29 mouse cellular contexts compared by ENCODE assay signal in genomic region chr6:58974428-58974827, GRCm38 (mm10). TPM values are rescaled to one million over a fixed set of nuclear protein-coding genes. Genes with fewer than 3 reads are reported as not detected.
A peak's percentile ranks its signal among the peaks of the same experiment; 100 is the strongest.
DNase-seq lines count a peak whose midpoint lies in the region; ATAC-seq and TF ChIP-seq lines count a peak whose summit lies in the region.
"Had no signal": no experiment of that assay in that cellular context is flagged by ENCODE, and none has a peak within 500 bp of the region (broad histone marks: within the 10 kb centered on the region; RNA-seq: fewer than 3 reads in every experiment).

No protein-coding gene starts in this region.

- H3K27me3 ChIP-seq in liver, adult 2 months (ENCODE audit: control insufficient read depth, insufficient read depth, low read length), result no peaks in the 10 kb centered on the region
- H3K27me3 ChIP-seq in liver, embryonic 11.5 days (replicated peaks; ENCODE audit: control insufficient read depth, insufficient read depth, low read length), result no peaks in the 10 kb centered on the region
- H3K27me3 ChIP-seq in intestine, embryonic 16.5 days (replicated peaks; ENCODE audit: control insufficient read depth, insufficient read depth, low read length), result no peaks in the 10 kb centered on the region
- H3K27me3 ChIP-seq in small intestine, adult 2 months (ENCODE audit: control insufficient read depth, insufficient read depth, low read length), result no peaks in the 10 kb centered on the region
- H3K27me3 ChIP-seq: CH12.LX; embryonic facial prominence, embryonic 13.5 days; embryonic facial prominence, embryonic 15.5 days; forebrain, embryonic 12.5 days; Patski had no signal

- no peak overlapping the region for H3K27ac ChIP-seq in liver, adult 2 months (replicated peaks; ENCODE audit: insufficient read depth, low read depth, low read length)
- H3K27ac ChIP-seq in liver, embryonic 11.5 days (ENCODE audit: low read depth, low read length), result no peak overlapping the region
- peak overlapping the region; percentile 11; the same call in 1 of the 2 replicates for H3K27ac ChIP-seq in intestine, embryonic 16.5 days (ENCODE audit: low read length)
- peak overlapping the region; percentile 47; the same call in 1 of the 2 replicates for H3K27ac ChIP-seq in small intestine, adult 2 months (ENCODE audit: insufficient read depth, low read depth, low read length)
- H3K27ac ChIP-seq: embryonic facial prominence, embryonic 13.5 days; embryonic facial prominence, embryonic 15.5 days; forebrain, embryonic 10.5 days; forebrain, embryonic 12.5 days had no signal

- H3K9ac ChIP-seq in liver, adult 2 months (ENCODE audit: low read depth, low read length), result no peak overlapping the region
- no peak overlapping the region for H3K9ac ChIP-seq in liver, embryonic 11.5 days (ENCODE audit: low read depth, low read length)
- H3K9ac ChIP-seq in intestine, embryonic 16.5 days (ENCODE audit: low read depth, low read length), result no peak overlapping the region
- H3K9ac ChIP-seq: embryonic facial prominence, embryonic 13.5 days; embryonic facial prominence, embryonic 15.5 days; forebrain, embryonic 12.5 days had no signal

- DNase-seq in liver, adult 2 months (ENCODE audit: extremely low read depth, low read depth, low spot score), result peak; percentile 66
- DNase-seq in liver, embryonic 11.5 days (ENCODE audit: low spot score), result no peak
- no peak for DNase-seq in left cerebral cortex, postnatal 14 days (ENCODE audit: low spot score in 2 of 2)
- DNase-seq in adrenal gland, adult 18-20 months (ENCODE audit: low spot score in 2 of 2), result no peak
- DNase-seq: adrenal gland, adult 2 months; adrenal gland, postnatal 10 days; adrenal gland, postnatal 25 days; B cell, adult 2 months; cerebellum, adult 11 months; cerebellum, adult 18-20 months; cerebellum, adult 8-10 months; cerebellum, adult 9-11 months; cerebellum, postnatal 14 days; cerebellum, postnatal 36 days; embryo, embryonic 11 days had no signal

- H3K4me3 ChIP-seq in liver, adult 2 months (ENCODE audit: insufficient read depth, low read depth, low read length), result no peak overlapping the region
- no peak overlapping the region for H3K4me3 ChIP-seq in liver, embryonic 11.5 days (ENCODE audit: low read depth, low read length)
- no peak overlapping the region for H3K4me3 ChIP-seq in intestine, embryonic 16.5 days (ENCODE audit: low read length)
- no peak overlapping the region for H3K4me3 ChIP-seq in small intestine, adult 2 months (ENCODE audit: low read depth, low read length)
- H3K4me3 ChIP-seq: embryonic facial prominence, embryonic 13.5 days; embryonic facial prominence, embryonic 15.5 days; erythroblast, embryonic 14.5 days; forebrain, embryonic 10.5 days; forebrain, embryonic 12.5 days had no signal

- H3K79me2 ChIP-seq in liver, adult 2 months (ENCODE audit: control insufficient read depth, insufficient read depth, low read length), result no peaks in the 10 kb centered on the region

- H3K4me2 ChIP-seq in liver, embryonic 11.5 days, result no peak overlapping the region
- no peak overlapping the region for H3K4me2 ChIP-seq in intestine, embryonic 16.5 days (ENCODE audit: low read depth, low read length)
- H3K4me2 ChIP-seq: embryonic facial prominence, embryonic 13.5 days; embryonic facial prominence, embryonic 15.5 days; forebrain, embryonic 12.5 days had no signal

- intact Hi-C loops in left cerebral cortex, postnatal 14 days (cut with DNase I), result no loop called here

- TF ChIP-seq POLR2A in liver, adult 2 months (IDR thresholded peaks at IDR 0.05; ENCODE audit: extremely low read depth, insufficient read depth, low read length), result no peak
- TF ChIP-seq POLR2A in small intestine, adult 2 months (IDR thresholded peaks at IDR 0.05; ENCODE audit: low read depth, low read length), result no peak

- peaks cover 3% of the 10 kb centered on the region; the same call in 1 of the 2 replicates for H3K4me1 ChIP-seq in liver, adult 2 months (ENCODE audit: control insufficient read depth, insufficient read depth, low read length)
- H3K4me1 ChIP-seq in liver, embryonic 11.5 days (replicated peaks; ENCODE audit: control insufficient read depth, insufficient read depth, low read length), result no peaks in the 10 kb centered on the region
- peaks cover under 1% of the 10 kb centered on the region; the same call in 1 of the 2 replicates for H3K4me1 ChIP-seq in intestine, embryonic 16.5 days (ENCODE audit: control insufficient read depth, insufficient read depth, low read length)
- H3K4me1 ChIP-seq in small intestine, adult 2 months (ENCODE audit: control insufficient read depth, insufficient read depth, insufficient read length, low read length), result peaks cover 13% of the 10 kb centered on the region; the same call in 1 of the 2 replicates
- H3K4me1 ChIP-seq: embryonic facial prominence, embryonic 13.5 days; embryonic facial prominence, embryonic 15.5 days; forebrain, embryonic 10.5 days; forebrain, embryonic 12.5 days had no signal

- peaks cover 29% of the 10 kb centered on the region for H3K36me3 ChIP-seq in liver, adult 2 months (ENCODE audit: control insufficient read depth, insufficient read depth, low read length)
- H3K36me3 ChIP-seq in liver, embryonic 11.5 days (ENCODE audit: control insufficient read depth, insufficient read depth, low read length), result no peaks in the 10 kb centered on the region
- H3K36me3 ChIP-seq in intestine, embryonic 16.5 days (ENCODE audit: control insufficient read depth, insufficient read depth, low read length), result no peaks in the 10 kb centered on the region
- peaks cover 5% of the 10 kb centered on the region for H3K36me3 ChIP-seq in small intestine, adult 2 months (ENCODE audit: control insufficient read depth, insufficient read depth, low read length)
- H3K36me3 ChIP-seq: embryonic facial prominence, embryonic 13.5 days; embryonic facial prominence, embryonic 15.5 days; forebrain, embryonic 10.5 days; forebrain, embryonic 12.5 days; G1E had no signal

- WGBS in liver, adult 2 months, result 54% methylated on average over 2 of the region's 2 CpGs
- WGBS in liver, embryonic 11.5 days, result 83% methylated on average over 2 of the region's 2 CpGs
- 70% methylated on average over 2 of the region's 2 CpGs for WGBS in intestine, embryonic 16.5 days
- WGBS in small intestine, adult 2 months, result 31% methylated on average over 2 of the region's 2 CpGs

- no peak for ATAC-seq in liver, embryonic 11.5 days (replicated peaks; ENCODE audit: low FRiP score)
- ATAC-seq in intestine, embryonic 16.5 days, result peak; percentile 81
- ATAC-seq: activated CD4-positive, CD25-positive, alpha-beta regulatory T cell, adult 4 months; CD4-positive, CD25-positive, alpha-beta regulatory T cell, adult 4 months; forebrain, embryonic 14.5 days; forebrain, embryonic 16.5 days; Patski had no signal

- no peaks in the 10 kb centered on the region for H3K9me3 ChIP-seq in liver, embryonic 11.5 days (ENCODE audit: control insufficient read depth, low read length)
- H3K9me3 ChIP-seq in intestine, embryonic 16.5 days (ENCODE audit: control insufficient read depth, low read length), result no peaks in the 10 kb centered on the region
- H3K9me3 ChIP-seq: embryonic facial prominence, embryonic 13.5 days; embryonic facial prominence, embryonic 15.5 days; forebrain, embryonic 10.5 days; forebrain, embryonic 12.5 days; G1E had no signal

- no peak for TF ChIP-seq CTCF in liver, adult 2 months (IDR thresholded peaks at IDR 0.05; ENCODE audit: low read depth, low read length)
- no peak for TF ChIP-seq CTCF in small intestine, adult 2 months (IDR thresholded peaks at IDR 0.05; ENCODE audit: extremely low read depth, insufficient read length, insufficient replicate concordance, low read depth, low read length)

RNA-seq across cellular contexts. Expression of gene Fam13a, which starts 49.9 kb away (rescaled TPM):
- total RNA-seq in liver, adult 2 months (2014; rRNA removed), result 42.5 and 48.3 TPM in 2 replicates
- 3.2 and 3.4 TPM in 2 replicates for polyA plus RNA-seq in liver, adult 2 months (2012; rRNA removed)
- 1.5 and 2.1 TPM in 2 replicates for polyA plus RNA-seq in liver, embryonic 11.5 days (2014; fragmentation: Nextera tagmentation; extraction: Ambion mirVana)
- 16.1 and 16.8 TPM in 2 replicates for polyA plus RNA-seq in intestine, embryonic 16.5 days (2015; fragmentation: Nextera tagmentation; extraction: Ambion mirVana)
- 1.3 and 2.5 TPM in 2 replicates for polyA plus RNA-seq in small intestine, adult 2 months (2012; rRNA removed)
- total RNA-seq in left cerebral cortex, postnatal 14 days (2021), result 10 to 100 TPM; 11.3 to 13.1 TPM
- 10 to 100 TPM; 50.7 to 60.7 TPM for total RNA-seq in adrenal gland, adult 18-20 months (2021)
- polyA plus RNA-seq: activated CD4-positive, CD25-positive, alpha-beta regulatory T cell, adult 4 months; erythroblast, embryonic 14.5 days; G1E had no signal

Comparison
In these comparisons a context has a peak if more than half of its experiments do, and no peak if none do; other contexts are left out.
1. H3K27ac ChIP-seq: peak in intestine, embryonic 16.5 days (single experiment) and small intestine, adult 2 months (single experiment); none in liver, adult 2 months (single experiment) and liver, embryonic 11.5 days (single experiment).